Mouse (Mus musculus): ENCODE measurements around the gene Zfp426.

Gene Zfp426

GRCm38 (mm10) chr9:20459377-20460317 lies 32.9 kb downstream of the Zfp426 start, which contains the start of gene Zfp26:
Zfp26 (minus strand) TSS chr9:20460162.
- DNase-seq (ENCODE audit: low spot score in 2 of 2), result peak; percentile 71 to 77

DNA sequence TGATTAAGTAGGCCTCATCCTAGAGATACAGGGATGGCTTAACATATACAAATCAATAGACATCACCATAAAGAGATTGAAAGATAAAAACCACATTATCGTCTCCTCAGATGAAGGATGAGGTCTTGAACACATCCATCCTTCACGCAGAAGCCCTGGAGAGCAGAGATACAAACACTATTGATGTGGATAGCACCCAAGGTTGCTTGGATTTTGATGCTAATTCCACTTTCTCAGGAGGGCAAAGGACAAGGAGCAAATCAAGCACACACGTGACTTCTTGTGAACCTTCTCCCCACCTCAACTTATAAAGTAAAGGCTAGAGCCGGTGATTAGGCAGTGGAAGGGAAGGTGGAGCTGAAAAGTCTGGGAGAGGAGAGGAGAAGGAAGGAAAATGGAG lies 38.9 kb downstream of the Zfp426 start:
- DNase-seq (ENCODE audit: low spot score in 2 of 2), result no peak

- no peak for DNase-seq (ENCODE audit: low spot score in 2 of 2)
These were observed 41.1 kb downstream of the Zfp426 start for GRCm38 (mm10) chr9:20451493-20451892.

DNA sequence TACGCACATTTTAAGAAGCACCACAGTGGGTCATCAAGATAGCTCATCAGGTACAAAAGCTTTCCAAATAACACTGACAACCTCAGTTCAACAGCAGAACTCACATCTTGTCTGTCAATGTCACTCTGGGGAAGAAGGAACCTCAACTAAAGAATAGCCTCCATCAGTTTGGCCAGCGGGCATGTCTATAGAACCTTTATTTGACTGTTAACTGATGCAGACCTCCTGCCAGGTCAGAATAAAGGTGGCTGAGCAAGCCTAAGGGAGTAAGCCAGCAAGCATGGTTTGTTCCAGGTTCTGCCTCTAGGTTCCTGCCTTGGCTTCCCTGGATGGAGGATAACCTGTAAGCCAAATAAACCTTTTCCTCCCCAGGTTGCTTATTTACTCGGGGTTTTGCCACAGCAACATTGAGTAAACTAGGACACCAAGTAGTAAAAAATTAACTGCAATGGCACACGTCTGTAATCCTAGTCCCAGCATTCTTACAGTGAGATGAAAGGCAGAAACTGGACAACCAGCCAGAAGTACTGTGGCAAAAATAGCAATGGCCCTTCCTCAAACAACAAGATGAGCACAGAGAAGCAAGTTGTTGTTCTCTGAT lies 49.3 kb downstream of the Zfp426 start:
- no peak for DNase-seq (ENCODE audit: low spot score in 2 of 2)

GRCm38 (mm10) chr9:20430004-20430403 lies 62.5 kb downstream of the Zfp426 start:
- DNase-seq (ENCODE audit: low spot score in 2 of 2), result no peak

Measured in urinary bladder, adult 18-20 months (tissue).